Mouse (Mus musculus): ENCODE data around the gene Mdm4. TPM values are rescaled to one million over a fixed set of nuclear protein-coding genes. Genes with fewer than 3 reads are reported as not detected.
"Not testable (repeated sequence)": the region's sequence is repeated elsewhere in the genome, so short reads cannot be mapped to it uniquely, and the experiment has no call there.

Mdm4 gene
- polyA plus RNA-seq, 1 experiment = 67.2 TPM

DNA sequence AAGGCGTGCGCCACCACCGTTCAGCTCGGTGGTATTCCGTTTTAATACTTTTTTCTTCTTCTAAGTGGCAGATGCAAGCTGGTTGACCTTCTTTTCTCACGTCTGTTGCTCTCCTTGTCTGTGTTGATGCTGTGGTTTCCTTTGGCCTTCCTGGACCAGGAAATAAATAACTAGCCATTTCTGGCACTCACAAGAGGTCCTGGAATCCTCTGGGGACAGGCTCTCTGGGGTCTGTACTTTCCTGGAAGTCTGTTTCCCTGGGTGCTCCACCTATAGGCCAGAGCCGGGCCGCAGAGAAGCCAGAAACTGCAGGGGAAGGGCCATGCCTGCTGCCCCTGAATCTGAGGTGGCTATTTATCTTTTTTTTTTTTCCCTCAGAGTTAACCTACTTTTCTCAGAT lies 24.0 kb upstream of the Mdm4 start:
- no peak for DNase-seq (ENCODE audit: extremely low spot score in 1 of 2, low spot score in 1 of 2)

DNA sequence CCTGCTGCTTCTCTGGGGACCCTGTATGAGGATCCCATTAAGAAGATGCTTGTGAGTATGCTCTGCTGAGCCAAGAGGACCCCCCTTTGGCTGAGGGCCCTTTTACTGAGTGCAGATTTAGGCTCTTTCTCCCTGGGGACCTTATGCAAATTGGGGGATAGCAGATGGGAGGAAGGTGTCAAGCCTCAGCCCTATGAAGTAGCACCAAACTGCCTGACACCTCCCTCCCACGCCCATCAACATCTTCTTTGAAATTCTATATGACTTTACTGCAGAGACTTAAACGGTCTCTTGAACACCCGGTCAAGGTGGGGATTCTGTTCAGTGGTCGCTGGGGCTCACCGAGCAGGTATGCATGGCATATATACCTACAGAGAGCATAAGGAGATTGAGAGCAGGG lies 22.7 kb upstream of the Mdm4 start:
- no peak for DNase-seq (ENCODE audit: extremely low spot score in 1 of 2, low spot score in 1 of 2)

DNA sequence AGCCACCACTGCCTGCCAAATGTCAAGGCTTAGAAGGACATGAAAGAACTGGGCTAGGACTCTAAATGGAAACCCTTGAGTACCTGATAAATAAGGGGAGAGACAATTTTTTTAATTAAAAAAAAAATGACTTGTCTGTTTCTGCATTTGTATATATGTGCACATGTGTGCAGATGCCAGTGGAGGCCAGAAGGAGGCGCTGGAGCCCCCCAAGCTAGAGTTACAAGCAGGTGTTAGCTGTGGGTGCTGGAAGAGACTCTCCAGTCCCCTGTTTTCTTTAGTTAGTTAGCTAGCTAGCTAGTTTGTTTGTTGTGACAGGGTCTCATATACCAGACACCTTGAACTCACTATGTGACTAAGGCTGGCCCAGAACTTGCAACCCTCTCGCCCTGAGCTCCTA lies 21.5 kb upstream of the Mdm4 start:
- no peak for DNase-seq (ENCODE audit: extremely low spot score in 1 of 2, low spot score in 1 of 2)

DNA sequence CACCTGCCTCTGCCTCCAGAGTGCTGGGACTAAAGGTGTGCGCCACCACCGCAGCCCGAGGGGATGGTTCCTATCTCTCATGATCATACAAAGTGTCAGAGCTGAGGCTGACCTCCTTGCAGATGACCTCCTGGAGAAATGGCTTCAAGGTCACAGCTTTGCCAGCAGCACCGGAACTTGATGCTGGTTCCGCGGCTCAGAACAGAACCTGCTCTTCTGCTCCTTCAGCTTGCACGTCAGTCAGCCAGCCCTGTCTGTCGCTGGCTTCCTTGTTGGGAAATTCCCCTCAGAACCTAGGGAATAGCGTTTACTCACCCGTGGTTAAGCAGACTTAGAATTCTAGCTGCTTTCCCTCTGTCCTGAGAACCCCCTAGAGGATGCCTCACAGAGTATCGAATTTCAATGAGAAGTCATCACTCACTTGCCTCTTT lies 19.7 kb upstream of the Mdm4 start:
- DNase-seq (ENCODE audit: extremely low spot score in 1 of 2, low spot score in 1 of 2) = no peak

DNA sequence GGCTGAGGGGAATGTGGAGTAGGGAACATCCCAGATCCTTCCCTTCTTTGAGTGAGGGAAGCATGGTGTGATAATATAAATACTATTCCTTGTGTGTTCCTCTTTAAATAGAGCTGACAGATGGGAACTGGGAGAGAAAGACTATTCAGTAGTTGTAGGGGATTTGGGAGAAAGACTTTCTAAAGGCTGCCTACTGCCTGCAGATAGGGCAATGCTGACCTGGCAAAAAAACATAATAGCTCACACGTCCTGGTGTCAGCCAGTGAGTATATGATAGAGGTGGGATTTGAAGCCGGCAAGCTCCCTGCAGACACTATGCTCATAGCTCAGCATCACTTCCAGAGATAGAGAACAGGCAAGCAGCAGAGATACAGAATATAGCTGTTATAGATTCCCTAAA lies 18.3 kb upstream of the Mdm4 start:
- no peak for DNase-seq (ENCODE audit: extremely low spot score in 1 of 2, low spot score in 1 of 2)

DNA sequence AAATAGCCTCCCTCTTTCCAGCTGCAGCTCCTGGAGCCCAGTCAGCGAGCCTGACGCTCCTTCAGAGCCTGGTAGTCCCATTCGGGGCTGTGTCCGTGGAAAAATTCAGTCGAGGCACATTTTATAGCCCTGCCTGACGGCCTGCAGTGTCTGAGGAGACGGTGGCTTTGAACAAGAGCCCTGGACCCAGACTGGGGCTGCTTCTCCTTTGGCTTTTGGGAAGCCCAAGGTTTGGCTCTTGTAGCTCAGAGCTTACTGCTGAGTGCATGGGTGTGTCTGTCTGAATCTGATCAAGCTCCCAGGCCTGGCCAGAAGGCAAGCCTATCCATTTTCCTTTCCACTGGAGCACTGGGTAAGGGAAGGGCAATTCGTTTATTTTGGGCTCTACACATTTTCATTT lies 17.2 kb upstream of the Mdm4 start:
- no peak for DNase-seq (ENCODE audit: extremely low spot score in 1 of 2, low spot score in 1 of 2)

DNA sequence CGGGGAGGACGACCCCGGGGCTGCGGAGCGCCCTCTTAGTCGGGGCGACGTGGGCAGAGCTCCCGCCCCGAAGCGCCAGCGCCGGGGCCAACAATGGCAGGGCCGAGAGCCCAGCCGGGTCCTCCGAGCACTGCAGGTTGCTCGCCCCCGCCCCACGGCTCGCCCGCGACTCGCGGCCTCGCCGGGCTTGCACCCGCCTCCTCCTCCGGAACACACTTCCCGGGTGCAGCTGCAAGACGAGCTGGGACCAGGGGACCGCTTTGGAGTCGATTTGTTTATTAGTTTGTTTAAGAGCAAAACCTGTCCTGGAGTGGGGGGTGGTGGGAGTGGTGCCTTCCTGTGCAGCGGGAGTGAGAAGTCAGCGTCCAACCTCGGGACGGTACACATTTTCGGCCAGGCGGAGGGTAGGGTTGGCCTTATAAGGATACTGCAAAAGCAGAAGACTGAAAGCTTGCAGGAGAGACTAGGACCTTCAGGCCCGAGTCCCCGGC lies 16.1 kb upstream of the Mdm4 start:
- no peak for DNase-seq (ENCODE audit: extremely low spot score in 1 of 2, low spot score in 1 of 2)

DNA sequence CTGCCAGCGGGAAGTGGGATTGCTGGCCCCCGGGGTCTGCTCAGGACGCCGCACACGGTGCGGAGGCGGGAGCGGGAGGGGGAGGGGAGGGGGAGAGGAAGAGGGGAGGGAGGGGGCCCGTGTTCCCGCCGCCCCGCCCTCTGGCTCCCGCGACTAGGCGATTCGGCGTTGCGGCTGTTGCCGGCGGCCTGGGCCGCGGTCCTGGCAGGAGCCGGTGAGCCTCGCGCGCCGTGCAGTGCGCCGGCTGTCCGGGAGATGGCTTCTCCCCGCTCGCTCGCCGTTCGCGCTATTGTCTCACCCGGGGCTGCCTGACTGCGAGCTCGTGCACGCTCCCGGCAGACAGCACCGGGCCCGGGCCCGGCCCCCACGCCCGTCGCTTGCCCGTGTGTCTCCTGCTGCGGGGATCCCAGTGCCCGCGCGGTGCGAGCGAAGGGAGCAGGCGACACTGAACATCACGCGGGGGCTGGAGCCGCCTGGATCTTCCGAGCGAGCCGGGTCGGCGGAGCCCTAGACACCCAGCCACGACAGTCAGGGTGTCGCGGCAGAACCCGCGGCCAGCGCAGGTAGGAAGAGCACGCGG lies 15.6 kb upstream of the Mdm4 start:
- DNase-seq (ENCODE audit: extremely low spot score in 1 of 2, low spot score in 1 of 2) = peak in 1 of 2 experiments; percentile 64

DNA sequence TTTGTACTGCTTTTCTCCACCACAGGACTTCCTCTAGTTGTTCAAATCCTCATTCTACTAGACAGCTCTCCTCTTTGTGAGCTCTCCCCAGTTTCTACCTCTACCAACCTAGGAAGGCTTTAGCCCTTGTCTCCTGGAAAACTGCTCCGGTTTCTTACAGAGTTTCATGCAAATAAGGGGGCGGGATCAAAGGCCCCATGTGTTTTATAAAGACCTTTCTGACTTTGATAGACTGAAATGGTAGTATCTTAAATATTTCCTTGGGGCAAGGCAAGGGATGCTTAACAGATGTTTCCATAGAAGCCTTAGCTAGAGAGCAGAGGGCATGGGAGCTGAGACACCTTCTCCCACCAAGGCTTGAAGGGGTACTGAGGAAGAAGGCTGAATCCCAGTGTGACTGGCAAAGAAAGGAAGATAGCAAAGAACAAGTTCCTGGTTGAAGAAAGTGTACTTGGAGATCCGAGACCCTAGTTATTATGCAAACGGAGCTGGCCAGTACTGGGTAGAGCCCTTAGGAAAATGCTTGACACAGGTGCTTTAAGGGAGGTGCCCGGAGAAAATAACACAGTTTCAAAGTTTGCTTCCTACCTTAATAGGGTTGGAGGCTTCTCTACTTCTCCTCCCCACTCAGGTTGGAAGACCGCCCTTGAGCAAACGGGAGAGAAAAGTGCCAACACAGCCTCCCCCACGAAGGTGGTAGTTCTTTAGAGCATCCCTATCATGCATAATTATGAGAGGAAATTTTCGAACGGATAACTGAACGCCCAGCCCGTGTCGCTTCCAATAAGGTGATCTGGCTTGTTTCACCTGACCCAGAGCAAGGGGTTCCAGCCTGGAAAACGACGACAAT lies 14.9 kb upstream of the Mdm4 start, which contains the start of gene Pik3c2b:
Pik3c2b (plus strand) TSS at position 657 of the 850 bp plus-strand sequence.
- no peak for DNase-seq (ENCODE audit: extremely low spot score in 1 of 2, low spot score in 1 of 2)

DNA sequence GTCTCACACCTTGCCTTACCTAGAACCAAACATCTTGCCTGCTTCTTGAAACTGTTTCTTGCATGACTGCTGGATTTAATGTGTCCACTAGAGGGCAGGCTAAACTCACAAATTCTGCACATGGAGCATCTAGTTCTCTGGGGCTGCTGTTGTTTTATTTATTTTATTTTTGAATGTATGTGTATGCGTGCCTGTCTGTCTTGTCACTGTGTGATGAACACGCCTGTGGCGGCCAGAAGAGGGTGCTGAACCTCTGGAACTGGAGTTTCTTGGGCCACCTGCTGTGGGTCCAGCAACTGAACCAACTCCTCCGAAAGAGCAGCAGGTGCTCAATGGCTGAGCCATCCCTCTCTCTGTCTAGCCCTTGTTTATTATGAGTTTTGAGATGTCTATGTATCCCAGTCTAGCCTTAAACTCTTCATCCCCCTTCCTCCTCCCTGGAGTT lies 9.2 kb upstream of the Mdm4 start:
- DNase-seq (ENCODE audit: extremely low spot score in 1 of 2, low spot score in 1 of 2) = peak in 1 of 2 experiments; percentile 82

DNA sequence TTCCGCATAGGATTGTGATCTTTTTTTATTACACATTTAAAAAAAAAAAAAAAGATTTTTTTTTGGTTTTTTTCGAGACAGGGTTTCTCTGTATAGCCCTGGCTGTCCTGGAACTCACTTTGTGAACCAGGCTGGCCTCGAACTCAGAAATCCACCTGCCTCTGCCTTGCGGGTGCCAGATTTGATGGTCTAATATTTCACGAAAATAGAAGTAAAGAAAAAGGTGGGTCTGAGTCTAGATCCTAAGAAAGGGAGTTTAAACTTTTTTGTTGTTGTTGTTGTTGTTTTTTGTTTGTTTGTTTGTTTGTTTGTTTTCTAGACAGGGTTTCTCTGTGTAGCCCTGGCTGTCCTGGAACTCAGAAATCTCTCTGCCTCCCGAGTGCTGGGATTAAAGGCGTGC lies 4.3 kb upstream of the Mdm4 start:
- not testable (repeated sequence) for DNase-seq (ENCODE audit: extremely low spot score in 1 of 2, low spot score in 1 of 2)

DNA sequence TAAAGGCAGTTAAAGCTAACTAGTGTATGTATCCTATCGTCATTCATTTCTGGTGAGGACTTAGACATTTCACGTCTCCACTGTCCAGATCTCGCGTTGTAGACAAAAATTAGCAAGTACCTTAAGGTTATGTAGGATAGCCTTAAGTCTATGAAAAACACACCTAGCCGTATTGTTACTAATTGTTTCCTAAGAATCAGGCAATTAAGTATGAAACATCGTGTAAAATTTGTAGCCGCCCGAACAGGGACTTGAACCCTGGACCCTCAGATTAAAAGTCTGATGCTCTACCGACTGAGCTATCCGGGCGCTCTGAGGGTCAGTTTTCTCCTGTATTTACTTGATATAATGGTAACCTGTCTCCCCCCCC lies 3.7 kb upstream of the Mdm4 start:
- peak in 1 of 2 experiments; percentile 81 for DNase-seq (ENCODE audit: extremely low spot score in 1 of 2, low spot score in 1 of 2)

DNA sequence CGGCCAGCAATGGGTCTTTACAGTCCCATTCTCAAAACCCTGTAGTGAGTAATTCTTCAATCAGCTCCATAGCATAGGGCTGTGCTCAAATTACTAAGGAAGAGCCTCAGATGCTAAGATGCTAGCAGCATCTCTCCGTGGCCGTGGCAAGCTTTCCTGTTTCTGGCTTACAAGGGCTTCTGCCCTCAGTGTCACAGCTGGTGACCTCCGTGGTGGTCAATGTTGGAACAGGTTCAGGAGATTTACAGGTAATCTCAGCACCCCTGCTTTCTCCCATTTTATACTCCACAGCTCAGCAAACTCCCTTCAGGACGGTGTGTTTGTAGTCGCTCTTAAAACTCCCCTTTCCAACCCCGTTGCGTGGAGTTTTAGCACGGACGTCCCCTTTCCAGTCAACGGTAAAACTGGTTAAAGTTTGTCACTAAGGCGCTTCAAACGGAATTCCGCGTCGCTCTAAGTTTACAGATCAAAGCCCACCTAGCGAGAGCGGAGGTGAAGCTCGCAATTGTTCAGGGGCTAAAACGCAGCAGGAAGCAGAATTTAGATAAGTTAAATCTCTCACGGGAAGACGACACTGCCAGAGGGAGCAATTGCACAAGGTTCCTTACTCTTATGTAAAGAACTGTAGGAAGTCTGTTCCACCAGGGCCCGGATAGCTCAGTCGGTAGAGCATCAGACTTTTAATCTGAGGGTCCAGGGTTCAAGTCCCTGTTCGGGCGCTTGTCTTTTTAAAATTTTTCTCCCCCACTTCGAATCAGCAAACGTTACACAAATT lies 3.1 kb upstream of the Mdm4 start:
- peak; percentile 50 to 92 for DNase-seq (ENCODE audit: extremely low spot score in 1 of 2, low spot score in 1 of 2)

DNA sequence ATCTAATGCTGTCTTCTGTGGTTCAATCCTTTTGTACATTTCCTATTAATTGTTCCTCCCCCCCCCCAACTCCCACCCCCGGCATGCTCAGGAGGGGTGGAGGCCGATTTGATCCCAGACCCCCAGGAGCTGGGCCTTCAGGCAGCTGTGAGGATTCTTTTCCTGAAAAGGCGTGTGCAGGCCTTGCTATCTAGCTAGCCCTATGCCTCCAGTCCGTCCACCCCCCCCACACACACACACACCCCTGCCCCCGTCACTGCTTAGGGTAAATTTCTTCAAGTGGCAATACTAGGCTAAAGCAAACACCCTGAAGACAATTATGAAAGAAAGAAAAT lies 2.6 kb upstream of the Mdm4 start:
- no peak for DNase-seq (ENCODE audit: extremely low spot score in 1 of 2, low spot score in 1 of 2)

DNA sequence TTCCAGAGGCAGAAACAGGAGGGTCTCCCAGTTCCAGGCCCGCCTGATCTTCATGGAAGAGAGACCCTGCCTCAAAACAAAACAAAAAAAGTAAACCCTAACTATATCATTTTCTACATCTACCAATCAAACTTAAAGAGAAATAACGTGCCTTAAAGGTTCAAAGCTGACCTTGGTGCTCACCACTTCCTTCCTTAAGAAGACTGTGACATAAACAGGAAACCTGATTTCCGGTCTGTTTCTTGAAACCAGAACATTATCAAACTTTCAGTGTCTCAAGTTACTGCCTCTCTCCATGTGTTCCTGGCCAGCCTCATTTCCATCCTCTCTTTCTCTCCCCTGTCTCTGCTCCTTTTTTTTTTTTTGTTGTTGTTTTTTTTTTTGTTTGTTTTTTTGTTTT lies 617 bp downstream of the Mdm4 start:
- DNase-seq (ENCODE audit: extremely low spot score in 1 of 2, low spot score in 1 of 2) = no peak

DNA sequence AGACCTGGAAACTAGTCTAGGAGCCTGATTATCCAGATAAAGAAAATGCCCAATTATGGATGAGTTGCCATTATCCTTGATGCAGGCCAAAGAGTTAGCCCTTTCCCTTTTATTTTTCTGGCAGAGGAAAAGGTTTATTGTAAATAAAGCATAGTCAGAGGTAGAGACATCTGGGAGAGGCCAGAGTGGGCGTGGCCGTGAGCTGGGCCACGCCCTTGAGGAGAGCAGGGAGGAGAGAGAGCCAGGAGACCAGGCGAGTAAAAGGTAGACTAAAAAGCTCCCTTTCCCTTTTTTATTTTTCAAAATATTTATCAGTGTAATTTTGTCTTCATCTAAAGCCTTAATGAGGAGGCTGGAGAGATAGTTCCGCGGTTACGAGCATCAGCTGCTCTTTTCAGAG lies 2.4 kb downstream of the Mdm4 start:
- DNase-seq (ENCODE audit: extremely low spot score in 1 of 2, low spot score in 1 of 2) = no peak

DNA sequence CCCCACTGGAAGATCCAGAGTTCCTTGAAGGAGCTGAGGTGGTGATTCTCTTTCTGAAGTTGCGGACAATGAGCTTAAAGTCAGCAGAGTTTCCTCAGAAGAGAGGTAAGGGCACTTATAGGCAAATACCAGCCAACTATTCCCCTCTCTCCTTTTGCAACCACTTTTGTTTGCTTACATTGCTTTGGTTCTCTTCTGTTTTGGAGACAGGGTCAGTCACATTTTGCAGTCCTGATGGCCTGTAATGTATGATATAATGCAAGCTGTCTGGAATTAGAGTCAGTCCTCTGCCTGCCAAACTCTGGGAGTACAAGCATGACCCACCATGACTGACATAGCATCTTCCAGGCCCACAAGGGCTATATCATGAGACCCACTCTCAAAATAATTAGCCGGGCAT lies 3.2 kb downstream of the Mdm4 start:
- DNase-seq (ENCODE audit: extremely low spot score in 1 of 2, low spot score in 1 of 2) = no peak

DNA sequence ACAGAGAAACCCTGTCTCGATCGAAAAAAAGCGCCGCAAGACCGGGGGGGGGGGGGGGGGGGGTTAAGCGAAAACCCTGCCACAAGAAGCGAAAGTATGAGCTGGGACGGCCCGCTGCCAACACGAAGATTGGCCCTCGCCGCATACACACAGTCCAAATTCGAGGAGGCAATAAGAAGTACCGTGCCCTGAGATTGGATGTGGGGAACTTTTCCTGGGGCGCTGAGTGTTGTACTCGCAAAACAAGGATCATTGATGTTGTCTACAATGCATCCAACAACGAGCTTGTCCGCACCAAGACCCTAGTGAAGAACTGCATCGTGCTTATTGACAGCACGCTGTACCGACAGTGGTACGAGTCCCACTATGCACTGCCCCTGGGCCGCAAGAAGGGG lies 4.6 kb downstream of the Mdm4 start:
- DNase-seq (ENCODE audit: extremely low spot score in 1 of 2, low spot score in 1 of 2) = not testable (repeated sequence)

DNA sequence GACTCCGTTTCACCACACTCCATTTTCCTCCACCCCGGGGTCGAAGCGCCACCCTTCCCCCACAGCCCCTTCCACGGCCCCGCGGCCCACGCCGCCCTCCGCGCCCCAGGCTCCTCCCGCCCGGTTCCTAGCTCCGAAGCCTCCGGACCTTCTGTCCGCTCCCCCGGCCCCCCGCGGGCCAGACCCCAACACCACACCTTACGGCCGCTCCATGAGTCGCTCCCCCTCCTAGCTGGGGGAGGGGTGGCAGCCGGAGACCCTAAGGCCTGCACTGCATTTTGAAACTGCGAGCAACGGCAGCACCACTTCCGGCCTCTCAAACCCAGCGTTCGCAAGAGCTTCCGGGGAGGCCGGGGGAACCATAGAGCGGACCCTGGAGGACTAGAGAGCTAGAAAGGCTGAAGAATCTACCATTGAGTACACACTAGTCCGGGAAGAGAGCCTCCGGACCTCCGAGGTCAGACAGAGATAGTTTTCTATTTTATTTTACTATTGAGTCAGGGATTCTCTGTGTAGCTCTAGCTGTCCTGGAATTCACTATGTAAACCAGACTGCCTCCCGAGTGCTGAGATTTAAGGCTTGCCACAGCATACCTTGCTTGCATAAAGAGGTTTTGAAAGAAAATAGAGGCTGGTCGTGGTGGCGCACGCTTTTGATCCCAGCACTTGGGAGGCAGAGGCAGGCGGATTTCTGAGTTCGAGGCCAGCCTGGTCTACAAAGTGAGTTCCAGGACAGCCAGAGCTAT lies 5.1 kb downstream of the Mdm4 start:
- peak; percentile 79 to 93 for DNase-seq (ENCODE audit: extremely low spot score in 1 of 2, low spot score in 1 of 2)

DNA sequence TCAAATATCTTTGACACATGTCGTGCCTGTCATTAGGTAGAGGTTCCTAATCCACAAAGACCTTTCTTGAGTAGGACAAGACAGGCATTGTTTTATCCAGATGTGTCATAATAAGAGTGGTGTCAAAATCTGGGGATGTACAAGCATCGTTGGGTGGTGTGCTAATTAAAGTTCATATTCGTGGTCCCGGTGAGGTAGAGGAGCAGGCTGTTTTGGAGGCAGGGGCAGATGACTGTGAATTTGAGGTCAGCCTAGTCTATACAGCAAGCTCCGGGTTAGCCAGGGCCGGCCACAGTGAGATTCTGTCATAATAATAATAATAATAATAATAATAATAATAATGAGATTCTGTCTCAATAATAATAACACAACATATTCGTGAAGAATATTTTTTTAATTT lies 5.9 kb downstream of the Mdm4 start:
- DNase-seq (ENCODE audit: extremely low spot score in 1 of 2, low spot score in 1 of 2) = no peak

DNA sequence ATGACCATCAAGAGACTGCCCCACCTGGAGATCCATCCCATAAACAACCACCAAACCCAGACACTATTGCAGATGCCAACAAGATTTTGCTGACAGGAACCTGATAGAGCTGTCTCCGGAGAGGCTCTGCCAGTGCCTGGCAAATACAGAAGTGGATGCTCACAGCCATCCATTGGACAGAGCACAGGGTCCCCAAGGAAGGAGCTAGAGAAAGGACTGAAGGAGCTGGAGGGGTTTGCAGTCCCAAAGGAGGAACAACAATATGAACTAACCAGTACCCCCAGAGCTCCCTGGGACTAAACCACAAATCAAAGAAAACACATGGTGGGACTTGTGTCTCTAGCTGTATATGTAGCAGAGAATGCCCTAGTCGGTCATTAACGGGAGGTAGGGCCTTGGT lies 6.6 kb downstream of the Mdm4 start:
- DNase-seq (ENCODE audit: extremely low spot score in 1 of 2, low spot score in 1 of 2) = not testable (repeated sequence)

Measured in frontal cortex, adult 2 months (tissue).